Mouse (Mus musculus) left cerebral cortex, postnatal 36 days (tissue): ENCODE measurements around the gene Nppa. TPM values are rescaled to one million over a fixed set of nuclear protein-coding genes. Genes with fewer than 3 reads are reported as not detected.
"Not testable (repeated sequence)": the region's sequence is repeated elsewhere in the genome, so short reads cannot be mapped to it uniquely, and the experiment has no call there.

Experiments used
- DNase-seq, 2 experiments: peaks; one replicate each; pipeline ENCODE4 v3.0.0; 2021 to 2022; ENCODE audit warnings: low spot score in 2 of 2, mixed read lengths in 1 of 2
- intact Hi-C: fragments of 180-260 bp; cut with DNase I; formaldehyde crosslinking; loops from one replicate; pipeline ENCODE4 v1.15.1; 2025
- total RNA-seq, 2 experiments: library from RNA; stranded (reverse); gene quantifications; 2 replicates each; pipeline ENCODE4 v1.2.3; 2021

The Nppa gene
- total RNA-seq, 2 experiments from 2014 or later, result not detected

- DNase-seq, intact Hi-C loops: not testable (repeated sequence)
These were observed 42.8 kb downstream of the Nppa start for GRCm38 (mm10) chr4:148043327-148043726.

DNA sequence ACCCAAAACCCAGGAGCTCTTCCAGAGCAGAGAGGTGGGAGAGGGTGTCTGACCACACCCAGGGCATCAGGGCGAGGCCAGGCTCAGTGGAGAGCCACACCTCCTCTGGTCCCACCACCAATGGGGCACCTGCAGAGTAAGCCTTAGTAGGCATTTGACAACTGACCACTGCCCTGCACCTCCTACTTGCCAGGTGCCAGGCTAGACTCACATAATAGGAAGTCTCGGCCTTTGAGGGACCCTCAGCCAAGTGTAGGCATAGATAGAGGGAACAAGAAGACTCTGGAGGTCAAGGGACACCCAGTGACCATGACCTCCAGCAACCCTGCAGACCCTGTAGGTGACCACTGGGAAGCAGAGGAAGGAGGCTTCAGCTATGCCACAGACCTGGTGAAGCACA, 43.6 kb downstream of the Nppa start:
- intact Hi-C loops, result no loop called here
- DNase-seq, result no peak

DNA sequence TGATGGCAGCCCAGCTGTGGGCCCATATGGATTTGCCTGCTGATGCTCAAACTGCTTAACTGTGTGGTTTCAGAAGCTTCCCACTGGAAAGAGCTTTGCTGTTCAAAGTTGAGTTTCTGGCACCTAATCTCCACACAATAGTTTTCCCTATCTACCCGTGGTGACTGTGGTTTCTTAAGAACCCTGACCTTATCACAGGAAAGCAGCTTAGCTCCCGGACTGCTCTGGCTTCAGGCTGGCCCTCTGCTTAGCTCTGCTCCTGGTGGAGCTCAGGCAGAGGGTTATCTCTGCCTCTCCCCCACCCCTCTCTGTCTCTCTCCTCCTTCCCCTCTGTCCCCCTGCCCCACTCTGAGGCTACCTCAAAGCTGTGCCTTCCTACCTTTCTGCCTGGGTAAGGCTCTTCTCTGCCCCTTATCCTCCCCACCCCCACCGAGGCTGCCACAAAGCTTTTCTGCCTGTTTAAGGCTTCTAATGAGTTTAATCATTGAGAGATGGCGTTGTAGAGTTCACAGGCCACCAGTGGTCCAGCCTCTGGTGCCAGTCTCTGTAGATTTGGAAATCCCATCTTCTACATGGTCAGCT, 46.0 kb downstream of the Nppa start:
- no peak for DNase-seq
- intact Hi-C loops, result no loop called here

DNA sequence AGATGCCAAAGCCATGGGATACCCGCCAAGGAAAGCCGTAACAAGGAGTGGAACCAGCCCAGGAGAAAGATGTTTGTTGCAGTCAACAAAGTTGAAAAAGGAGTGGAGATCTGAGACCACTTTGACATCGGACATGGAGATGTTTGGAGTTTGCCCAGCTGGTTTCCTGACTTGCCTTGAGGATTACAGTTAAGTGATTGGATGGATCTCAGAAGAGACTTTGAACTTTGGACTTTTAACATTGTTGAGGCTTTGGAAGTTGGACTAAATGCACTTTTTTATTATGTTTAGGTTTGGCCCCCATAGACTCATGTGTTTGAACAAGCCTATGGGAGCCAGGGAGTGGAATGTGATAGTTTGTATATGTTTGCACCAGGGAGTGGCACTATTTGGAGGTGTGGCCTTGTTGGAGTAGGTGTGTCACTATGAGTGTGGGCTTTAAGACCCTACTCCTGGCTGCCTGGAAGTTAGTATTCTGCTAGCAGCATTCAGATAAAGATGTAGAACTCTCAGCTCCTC, 49.9 kb downstream of the Nppa start:
- intact Hi-C loops, DNase-seq: not testable (repeated sequence)

- intact Hi-C loops, result no loop called here
- no peak for DNase-seq
These were observed 50.7 kb downstream of the Nppa start for GRCm38 (mm10) chr4:148051046-148051776.

Other genes starting within 250 kb of the Nppa start
- 1 to 10 TPM; 1.9 to 2.0 TPM for gene Zfp984, start 190.9 kb upstream of the Nppa start, total RNA-seq
- gene Zfp933, start 152.4 kb upstream of the Nppa start, total RNA-seq, result 10 to 100 TPM; 15.2 to 21.5 TPM
- 10 to 100 TPM; 12.8 to 22.4 TPM for gene Miip, start 131.9 kb upstream of the Nppa start, total RNA-seq
- 1 to 10 TPM; 8.7 to 9.5 TPM for gene Fv1, start 131.7 kb upstream of the Nppa start, total RNA-seq
- gene Mfn2, start 96.0 kb upstream of the Nppa start, total RNA-seq, result 100 to 1,000 TPM; 181 to 206 TPM
- 10 to 100 TPM; 15.7 to 16.5 TPM for gene Plod1, start 64.0 kb upstream of the Nppa start, total RNA-seq
- gene 2510039O18Rik, start 59.8 kb upstream of the Nppa start, total RNA-seq, result 10 to 100 TPM; 27.4 to 29.1 TPM
- gene Nppb, start 14.9 kb upstream of the Nppa start, total RNA-seq, result not detected
- gene Clcn6, start 38.1 kb downstream of the Nppa start, total RNA-seq, result 10 to 100 TPM; 77.1 to 79.7 TPM
- gene Mthfr, start 38.4 kb downstream of the Nppa start, total RNA-seq, result 10 to 100 TPM; 26.6 to 38.0 TPM
- 1 to 10 TPM; 5.9 to 7.7 TPM for gene Agtrap, start 87.3 kb downstream of the Nppa start, total RNA-seq
- 10 to 100 TPM; 14.7 to 15.2 TPM for gene Mad2l2, start 129.7 kb downstream of the Nppa start, total RNA-seq
- under 1 TPM; 0.43 to 0.47 TPM for gene Draxin, start 130.0 kb downstream of the Nppa start, total RNA-seq
- 10 to 100 TPM; 26.8 to 33.5 TPM for gene Fbxo6, start 151.4 kb downstream of the Nppa start, total RNA-seq
- 100 to 1,000 TPM; 143 to 156 TPM for gene Fbxo44, start 159.8 kb downstream of the Nppa start, total RNA-seq
- 100 to 1,000 TPM in 1 of 2 experiments, 10 to 100 TPM in 1; 96.6 to 113 TPM for gene Fbxo2, start 159.9 kb downstream of the Nppa start, total RNA-seq